Mouse (Mus musculus) left cerebral cortex, postnatal 25 days (tissue): ENCODE data around the gene Otulin. TPM values are rescaled to one million over a fixed set of nuclear protein-coding genes. Genes with fewer than 3 reads are reported as not detected.

ENCODE experiments used
- DNase-seq, 2 experiments: peaks; one replicate each; pipeline ENCODE4 v3.0.0; 2022; ENCODE audit warnings: low spot score in 2 of 2, mixed read lengths in 1 of 2
- intact Hi-C: fragments of 180-260 bp; cut with DNase I; formaldehyde crosslinking; loops from one replicate; pipeline ENCODE4 v1.15.1; 2025
- total RNA-seq, 2 experiments: library from RNA; stranded (reverse); gene quantifications; 2 replicates each; pipeline ENCODE4 v1.2.3; 2021

Gene Otulin
- total RNA-seq, result 10 to 100 TPM; 21.2 to 23.3 TPM

DNA sequence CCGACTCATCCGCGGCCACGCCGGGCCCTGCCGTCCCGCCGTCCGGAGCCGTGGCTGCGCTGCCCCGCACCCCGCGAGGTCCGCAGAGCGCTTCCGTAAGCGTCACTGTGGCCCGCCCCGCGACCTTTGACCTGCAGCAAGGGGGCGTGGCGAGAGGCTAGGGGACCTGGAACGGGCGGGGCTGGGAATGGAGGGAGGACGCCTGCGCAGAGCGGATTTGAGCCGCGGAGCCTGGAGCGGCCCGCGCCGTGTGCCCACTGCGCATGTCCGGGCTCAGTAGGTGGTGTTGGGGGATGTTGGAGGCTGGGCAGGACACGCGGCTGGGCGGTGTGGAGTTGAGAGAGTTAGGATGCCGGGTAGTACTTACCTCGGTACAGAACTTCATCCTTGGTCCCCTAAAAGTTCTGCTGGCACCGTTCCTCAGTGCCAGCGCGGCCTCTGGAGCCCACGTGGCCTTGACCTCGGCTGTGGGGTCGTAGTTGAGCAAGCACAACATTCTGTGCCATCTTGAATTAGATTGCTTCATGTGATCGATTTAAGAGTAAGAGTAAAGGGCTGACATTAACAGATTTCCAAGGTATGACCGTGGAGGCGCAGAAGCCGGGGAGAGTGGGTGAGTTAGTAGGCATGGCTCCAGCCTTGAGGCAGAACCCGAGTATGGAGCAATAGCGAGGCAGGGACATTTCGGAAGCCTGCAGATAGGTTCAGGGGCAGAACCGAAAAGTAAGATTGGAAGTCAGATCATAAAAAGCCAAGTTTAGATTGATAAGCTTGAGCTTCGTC lies at the start of gene Otulin:
Gene Otulin, minus strand, starts transcription at position 93 of the 783 bp plus-strand sequence.
- intact Hi-C loops, result no loop called here

DNA sequence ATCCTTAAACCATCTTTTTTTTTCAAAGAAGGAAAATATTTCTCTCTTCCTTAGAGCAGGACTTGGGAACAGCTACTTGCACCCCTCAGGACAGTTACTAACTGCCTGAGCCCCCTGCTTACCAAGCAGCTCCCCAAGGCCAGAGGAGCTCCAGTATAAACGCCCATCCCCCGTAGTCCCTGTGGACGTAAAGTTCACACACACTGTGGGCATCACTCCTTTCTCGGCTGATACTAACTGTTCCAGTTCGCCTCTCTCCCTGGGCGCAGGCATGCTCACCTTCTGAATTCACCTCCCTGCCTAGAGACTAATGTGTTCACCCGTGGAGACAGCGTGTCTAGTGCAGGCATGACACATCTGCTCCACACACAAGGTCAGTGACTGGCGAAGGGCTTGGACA lies 48.0 kb upstream of the Otulin start:
- intact Hi-C loops, result no loop called here

More for the DNA sequence above, at the start of gene Otulin:
- peak; percentile 98 for DNase-seq

DNA sequence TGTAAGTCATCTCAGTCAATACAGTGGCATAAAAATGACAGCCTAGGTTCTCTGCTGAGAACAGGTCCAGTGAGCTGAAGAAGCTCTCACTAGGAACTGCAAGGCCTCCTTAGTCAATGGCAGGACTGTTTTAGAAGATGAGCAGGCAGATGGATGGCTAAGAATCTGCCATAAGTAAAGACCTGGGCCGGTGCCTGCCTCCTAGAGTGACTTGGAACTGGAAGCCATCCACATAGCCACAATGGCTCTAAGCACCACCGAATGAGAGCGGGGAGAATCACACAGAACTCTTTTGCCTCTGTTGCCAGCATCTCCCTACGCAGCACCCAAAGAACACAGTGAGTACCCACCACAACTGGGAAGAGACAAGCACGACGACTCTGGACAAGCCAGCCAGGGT lies 47.3 kb upstream of the Otulin start:
- DNase-seq, result no peak
- intact Hi-C loops, result no loop called here

More for the DNA sequence above, 48.0 kb upstream of the Otulin start:
- no peak for DNase-seq

DNA sequence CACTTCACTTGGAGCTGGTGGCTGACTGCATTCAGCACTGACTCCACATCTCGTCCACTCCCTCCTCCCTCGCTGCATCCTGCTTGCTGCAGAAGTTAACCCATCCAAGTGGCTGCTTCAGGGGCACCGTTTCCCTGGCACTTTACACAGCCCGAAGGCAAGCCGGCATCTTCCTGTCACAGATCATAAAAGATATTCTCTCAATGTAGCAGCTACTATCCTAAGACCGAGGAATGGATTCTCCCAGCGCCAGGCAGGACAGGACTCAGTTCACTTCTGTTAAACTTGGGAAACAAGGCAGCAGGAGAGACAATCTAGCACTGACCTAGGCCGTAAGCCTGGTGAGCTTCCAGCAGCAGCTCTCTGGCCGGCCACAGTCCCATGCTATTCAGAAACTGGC lies 45.7 kb upstream of the Otulin start:
- intact Hi-C loops, result no loop called here

GRCm38 (mm10) chr15:27675122-27675521 lies 44.6 kb upstream of the Otulin start:
- no peak for DNase-seq
- intact Hi-C loops, result no loop called here

More for the DNA sequence above, 45.7 kb upstream of the Otulin start:
- DNase-seq, result no peak

- intact Hi-C loops, result no loop called here
- no peak for DNase-seq
These were observed 43.5 kb upstream of the Otulin start for GRCm38 (mm10) chr15:27674041-27674440.

DNA sequence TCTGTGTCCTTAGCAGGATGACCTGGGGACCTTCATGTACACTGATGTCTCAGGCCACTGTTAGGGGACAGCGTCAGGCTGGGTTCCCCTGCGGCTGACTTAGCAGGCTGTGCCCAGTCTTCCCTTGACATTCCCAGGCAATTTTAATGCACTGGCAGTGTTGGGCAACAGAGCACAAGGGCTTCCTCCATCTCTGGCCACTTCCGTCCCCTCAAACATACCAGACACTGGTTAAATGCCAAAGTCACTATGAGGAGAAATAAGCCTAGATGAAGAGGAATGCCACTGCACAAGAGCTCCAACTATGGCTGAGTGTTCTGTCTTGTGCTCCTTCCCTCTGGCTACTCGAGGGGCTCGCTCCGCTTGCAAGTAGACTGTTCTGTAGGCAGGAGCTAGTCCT lies 42.7 kb upstream of the Otulin start:
- intact Hi-C loops, result no loop called here
- no peak for DNase-seq

- intact Hi-C loops, result no loop called here
- no peak for DNase-seq
These were observed 41.8 kb upstream of the Otulin start for GRCm38 (mm10) chr15:27672259-27672658.

DNA sequence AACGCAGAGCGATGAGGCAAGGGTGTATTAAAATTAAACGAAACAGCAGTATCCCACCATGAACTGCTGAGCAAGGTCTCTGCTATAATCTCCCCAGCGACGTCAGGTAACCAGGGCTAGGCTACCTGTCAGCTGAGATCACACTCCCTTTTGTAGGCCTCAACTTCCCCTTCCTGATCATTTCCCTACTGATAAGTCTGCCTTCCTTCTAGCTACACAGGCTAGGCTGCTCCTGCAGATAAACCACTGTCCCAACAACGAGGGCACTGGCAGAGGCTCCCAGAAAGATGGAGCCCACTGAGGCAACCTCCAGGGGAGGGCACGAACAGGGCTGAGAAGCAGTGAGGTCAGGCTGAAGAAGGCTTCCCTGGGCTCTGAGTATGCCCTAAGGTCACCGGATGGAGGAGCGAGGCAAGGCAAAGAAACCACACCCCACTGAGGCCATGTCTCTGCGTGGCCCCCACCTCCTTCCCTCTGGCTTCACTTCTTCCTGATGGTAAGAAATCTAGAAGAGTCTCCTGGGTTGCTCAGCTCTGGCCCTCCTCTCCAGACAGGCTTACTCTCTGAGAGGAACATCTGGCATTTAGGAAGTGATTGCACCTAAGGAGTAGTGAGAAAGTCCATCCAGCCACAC lies 41.2 kb upstream of the Otulin start:
- intact Hi-C loops, result no loop called here
- no peak for DNase-seq

GRCm38 (mm10) chr15:27670708-27671107 lies 40.2 kb upstream of the Otulin start:
- DNase-seq, result no peak
- intact Hi-C loops, result no loop called here

- intact Hi-C loops, result loop anchor here (10.0 kb wide), 1 partner anchor 185 kb away; no protein-coding TSS in a partner anchor
- no peak for DNase-seq
These were observed 39.5 kb upstream of the Otulin start for GRCm38 (mm10) chr15:27669931-27670411.

- DNase-seq, result peak; percentile 45 to 93
- intact Hi-C loops, result loop anchor here (10.0 kb wide), 1 partner anchor 186 kb away; no protein-coding TSS in a partner anchor
These were observed 38.8 kb upstream of the Otulin start for GRCm38 (mm10) chr15:27669276-27669675.

DNA sequence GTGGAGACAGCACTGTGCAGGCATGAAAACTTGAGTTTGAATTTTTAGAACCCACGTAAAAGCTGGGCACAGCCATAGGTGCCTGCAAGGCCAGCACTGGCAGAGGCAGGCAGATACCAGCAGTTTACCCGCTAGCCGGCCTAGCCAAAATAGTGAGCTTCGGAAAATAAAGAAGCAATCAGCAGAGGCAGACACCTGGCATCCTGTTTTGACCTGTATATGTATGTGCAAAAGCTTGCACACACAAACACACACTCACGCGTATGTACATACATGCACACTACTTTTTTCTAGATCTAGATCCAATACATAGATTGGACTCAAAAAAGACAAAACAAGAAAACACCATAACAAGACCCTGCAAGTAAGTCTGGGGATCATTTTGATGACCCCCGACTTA lies 38.1 kb upstream of the Otulin start:
- no peak for DNase-seq
- intact Hi-C loops, result loop anchor here (10.0 kb wide), 1 partner anchor 186 kb away; no protein-coding TSS in a partner anchor

- no peak for DNase-seq
- intact Hi-C loops, result loop anchor here (10.0 kb wide), 1 partner anchor 187 kb away; no protein-coding TSS in a partner anchor
These were observed 37.5 kb upstream of the Otulin start for GRCm38 (mm10) chr15:27668001-27668461.

GRCm38 (mm10) chr15:27666911-27667539 lies 36.5 kb upstream of the Otulin start:
- intact Hi-C loops, result loop anchor here (10.0 kb wide), 1 partner anchor 188 kb away; no protein-coding TSS in a partner anchor
- DNase-seq, result no peak

- intact Hi-C loops, result loop anchor here (10.0 kb wide), 1 partner anchor 189 kb away; no protein-coding TSS in a partner anchor
- no peak for DNase-seq
These were observed 35.0 kb upstream of the Otulin start for GRCm38 (mm10) chr15:27665392-27665911.

DNA sequence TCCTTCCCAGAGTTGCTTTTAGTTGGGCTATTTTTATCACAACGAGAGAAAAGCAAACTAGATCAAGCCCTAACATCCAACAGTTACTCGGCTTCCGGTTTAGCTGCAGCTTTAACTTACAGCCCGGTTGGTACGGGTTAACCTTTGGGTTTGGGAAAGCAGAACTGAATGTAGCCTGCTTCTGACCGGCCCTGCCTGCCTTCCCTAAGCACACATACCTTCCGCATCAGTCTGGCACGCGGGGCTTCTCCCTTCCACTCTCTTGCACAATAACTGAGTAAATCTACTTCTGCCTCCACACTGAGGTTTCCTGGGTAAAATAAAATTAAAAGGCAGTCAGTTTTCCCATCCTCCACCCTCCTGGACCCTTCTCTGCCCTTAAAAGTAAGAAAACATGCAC lies 33.6 kb upstream of the Otulin start:
- intact Hi-C loops, result loop anchor here (10.0 kb wide), 1 partner anchor 191 kb away; no protein-coding TSS in a partner anchor
- DNase-seq, result peak in 1 of 2 experiments; percentile 35

DNA sequence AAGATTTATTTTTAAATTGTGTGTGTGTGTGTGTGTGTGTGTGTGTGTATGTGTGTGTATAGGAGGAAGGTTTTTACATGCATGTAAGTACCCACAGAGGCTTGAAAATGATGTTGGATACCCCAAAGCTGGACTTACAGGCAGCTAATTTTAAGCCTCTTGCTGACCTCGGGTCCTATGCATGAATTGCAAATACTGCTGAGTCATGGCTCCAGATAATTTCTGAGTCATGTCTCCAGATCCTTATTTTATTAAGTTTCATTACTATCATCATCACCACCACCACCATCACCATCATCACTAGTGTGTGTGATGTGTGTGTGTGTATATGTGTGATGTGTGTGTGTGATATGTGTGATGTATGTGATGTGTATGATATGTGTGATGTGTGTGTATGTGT lies 32.2 kb upstream of the Otulin start:
- intact Hi-C loops, result loop anchor here (10.0 kb wide), 1 partner anchor 192 kb away; no protein-coding TSS in a partner anchor

GRCm38 (mm10) chr15:27661696-27662095 lies 31.2 kb upstream of the Otulin start:
- intact Hi-C loops, result loop anchor here (10.0 kb wide), 1 partner anchor 193 kb away; no protein-coding TSS in a partner anchor
- no peak for DNase-seq

More for the DNA sequence above, 32.2 kb upstream of the Otulin start:
- DNase-seq, result no peak
